Mouse (Mus musculus): ENCODE data around the gene Rnf113a2. TPM values are rescaled to one million over a fixed set of nuclear protein-coding genes. Genes with fewer than 3 reads are reported as not detected.

Rnf113a2 gene
- polyA plus RNA-seq, 1 experiment from 2014 or later: 25.8 TPM

GRCm38 (mm10) chr12:84400653-84401052 lies 16.3 kb upstream of the Rnf113a2 start:
- peak; percentile 68; the same call in 1 of the 2 replicates for ATAC-seq (ENCODE audit: insufficient read depth, low FRiP score)
- H3K4me2 ChIP-seq (ENCODE audit: low read depth, low read length): no peak overlapping the region
- peaks cover 11% of the 10 kb centered on the region; the same call in 1 of the 2 replicates for H3K4me1 ChIP-seq (ENCODE audit: control insufficient read depth, insufficient read depth, low read length)
- H3K27ac ChIP-seq (ENCODE audit: low read length): peak overlapping the region; percentile 64
- no peaks in the 10 kb centered on the region for H3K27me3 ChIP-seq (ENCODE audit: control insufficient read depth, insufficient read depth, low read length)
- H3K9me3 ChIP-seq (replicated peaks; ENCODE audit: control insufficient read depth, low read length): no peaks in the 10 kb centered on the region
- no peak overlapping the region for H3K4me3 ChIP-seq (replicated peaks; ENCODE audit: low read length)
- no peak overlapping the region for H3K9ac ChIP-seq (ENCODE audit: low read length)
- H3K36me3 ChIP-seq (ENCODE audit: control insufficient read depth, insufficient read depth, low read length): no peaks in the 10 kb centered on the region
- WGBS: 22% methylated on average over 3 of the region's 3 CpGs

DNA sequence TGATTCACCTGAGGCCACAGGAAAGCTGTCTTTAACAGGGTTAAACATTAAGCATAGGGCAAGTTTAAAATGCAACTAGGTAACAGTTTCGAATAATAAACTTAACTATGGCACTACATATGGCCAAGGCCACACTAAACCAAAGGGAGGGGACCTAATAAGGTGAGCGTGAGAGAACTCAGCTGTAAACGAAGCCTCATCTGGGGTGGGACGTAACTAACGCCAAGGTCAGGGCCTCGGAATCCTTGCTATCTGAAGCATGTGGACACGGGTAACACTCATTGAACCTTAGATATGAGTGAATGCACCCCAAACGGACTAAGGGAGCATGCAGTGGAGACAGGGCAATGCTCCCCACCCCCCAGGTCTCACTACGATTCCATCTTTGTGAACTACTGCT lies 14.1 kb upstream of the Rnf113a2 start:
- H3K9ac ChIP-seq (ENCODE audit: low read length): no peak overlapping the region
- no peaks in the 10 kb centered on the region for H3K9me3 ChIP-seq (replicated peaks; ENCODE audit: control insufficient read depth, low read length)
- peaks cover 11% of the 10 kb centered on the region; the same call in 1 of the 2 replicates for H3K4me1 ChIP-seq (ENCODE audit: control insufficient read depth, insufficient read depth, low read length)
- 64% methylated on average over 9 of the region's 9 CpGs for WGBS
- H3K36me3 ChIP-seq (ENCODE audit: control insufficient read depth, insufficient read depth, low read length): no peaks in the 10 kb centered on the region
- ATAC-seq (ENCODE audit: insufficient read depth, low FRiP score): no peak
- no peak overlapping the region for H3K4me3 ChIP-seq (replicated peaks; ENCODE audit: low read length)
- H3K27ac ChIP-seq (ENCODE audit: low read length): no peak overlapping the region
- no peak overlapping the region for H3K4me2 ChIP-seq (ENCODE audit: low read depth, low read length)
- H3K27me3 ChIP-seq (ENCODE audit: control insufficient read depth, insufficient read depth, low read length): no peaks in the 10 kb centered on the region

GRCm38 (mm10) chr12:84404541-84404940 lies 12.5 kb upstream of the Rnf113a2 start:
- peaks cover 8% of the 10 kb centered on the region; the same call in 1 of the 2 replicates for H3K4me1 ChIP-seq (ENCODE audit: control insufficient read depth, insufficient read depth, low read length)
- no peak overlapping the region for H3K4me2 ChIP-seq (ENCODE audit: low read depth, low read length)
- no peaks in the 10 kb centered on the region for H3K36me3 ChIP-seq (ENCODE audit: control insufficient read depth, insufficient read depth, low read length)
- 87% methylated on average over 6 of the region's 6 CpGs for WGBS
- no peak overlapping the region for H3K27ac ChIP-seq (ENCODE audit: low read length)
- no peaks in the 10 kb centered on the region for H3K9me3 ChIP-seq (replicated peaks; ENCODE audit: control insufficient read depth, low read length)
- H3K27me3 ChIP-seq (ENCODE audit: control insufficient read depth, insufficient read depth, low read length): no peaks in the 10 kb centered on the region
- ATAC-seq (ENCODE audit: insufficient read depth, low FRiP score): no peak
- no peak overlapping the region for H3K9ac ChIP-seq (ENCODE audit: low read length)
- H3K4me3 ChIP-seq (replicated peaks; ENCODE audit: low read length): no peak overlapping the region

DNA sequence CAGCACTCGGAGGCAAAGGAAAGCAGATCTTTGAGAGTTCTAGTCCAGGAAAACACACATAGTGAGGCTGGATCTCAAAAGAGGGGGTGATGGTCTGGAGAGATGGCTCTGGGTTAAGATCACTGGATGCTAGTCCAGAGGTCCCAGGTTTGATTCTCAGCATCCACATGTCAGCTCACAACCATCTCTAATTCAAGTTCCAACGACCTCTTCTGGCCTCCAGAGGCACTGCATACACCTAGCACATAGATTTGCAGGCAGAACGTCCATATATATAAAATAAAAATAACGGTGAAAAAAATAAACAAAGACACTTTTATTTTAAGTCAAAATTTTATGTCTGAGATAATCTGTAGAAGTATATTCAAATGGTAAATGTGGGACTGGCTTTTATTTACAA lies 9.7 kb upstream of the Rnf113a2 start:
- Histone ChIP-seq H3K4me2 (ENCODE audit: low read depth, low read length) (no peak overlapping the region), H3K9me3 (replicated peaks; ENCODE audit: control insufficient read depth, low read length) (no peaks in the 10 kb centered on the region), H3K36me3 (ENCODE audit: control insufficient read depth, insufficient read depth, low read length) (no peaks in the 10 kb centered on the region), H3K27ac (ENCODE audit: low read length) (no peak overlapping the region), H3K9ac (ENCODE audit: low read length) (no peak overlapping the region), H3K27me3 (ENCODE audit: control insufficient read depth, insufficient read depth, low read length) (no peaks in the 10 kb centered on the region), H3K4me3 (replicated peaks; ENCODE audit: low read length) (no peak overlapping the region), H3K4me1 (ENCODE audit: control insufficient read depth, insufficient read depth, low read length) (peaks cover 2% of the 10 kb centered on the region; the same call in 1 of the 2 replicates)
- no peak for ATAC-seq (ENCODE audit: insufficient read depth, low FRiP score)
- 54% methylated on average over 4 of the region's 4 CpGs for WGBS

GRCm38 (mm10) chr12:84407874-84408818 lies 8.8 kb upstream of the Rnf113a2 start:
- Histone ChIP-seq H3K27me3 (ENCODE audit: control insufficient read depth, insufficient read depth, low read length) (no peaks in the 10 kb centered on the region), H3K4me2 (ENCODE audit: low read depth, low read length) (peak overlapping the region; percentile 85), H3K9ac (ENCODE audit: low read length) (peak overlapping the region; percentile 89), H3K4me1 (ENCODE audit: control insufficient read depth, insufficient read depth, low read length) (peaks cover 2% of the 10 kb centered on the region; the same call in 1 of the 2 replicates), H3K9me3 (replicated peaks; ENCODE audit: control insufficient read depth, low read length) (no peaks in the 10 kb centered on the region), H3K36me3 (ENCODE audit: control insufficient read depth, insufficient read depth, low read length) (no peaks in the 10 kb centered on the region), H3K4me3 (replicated peaks; ENCODE audit: low read length) (peak overlapping the region; percentile 88), H3K27ac (ENCODE audit: low read length) (peak overlapping the region; percentile 80)
- ATAC-seq (ENCODE audit: insufficient read depth, low FRiP score): peak; percentile 57; the same call in 1 of the 2 replicates
- WGBS: 1% methylated on average over 50 of the region's 52 CpGs

DNA sequence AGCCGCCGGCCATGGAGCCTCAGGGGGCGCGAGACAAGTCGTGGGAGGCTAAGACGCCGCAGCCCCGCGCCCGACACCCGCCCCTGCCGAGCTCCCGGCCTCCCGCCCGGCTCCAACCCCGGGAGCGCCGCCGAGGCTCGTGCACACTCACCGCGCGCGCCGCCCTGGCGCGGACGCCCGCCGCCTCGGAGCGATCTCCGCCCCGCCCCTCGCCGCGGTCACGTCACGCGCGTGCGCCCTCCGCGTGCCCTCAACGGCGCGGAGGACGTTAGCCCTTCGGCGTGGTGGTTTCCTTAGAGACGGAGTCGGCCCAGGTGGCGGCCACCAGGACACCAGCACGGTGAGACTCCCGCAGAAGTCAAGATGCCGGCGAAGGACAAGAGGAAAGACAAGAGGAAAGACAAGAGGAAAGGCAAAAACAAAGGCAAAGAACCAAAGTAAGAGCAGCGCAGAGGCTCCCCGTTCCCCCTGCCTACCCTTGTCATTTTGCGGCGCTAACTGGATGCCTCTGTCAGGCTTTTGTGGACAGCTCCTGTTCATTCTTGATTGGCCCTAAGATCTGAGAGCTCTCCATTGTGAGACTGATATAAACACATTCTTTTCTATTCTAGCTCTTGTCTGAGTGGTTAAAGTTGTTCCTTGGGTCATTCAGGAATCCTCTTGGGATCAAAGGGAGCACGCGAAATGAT lies 8.0 kb upstream of the Rnf113a2 start, which contains the start of the genes Entpd5 and Bbof1:
TSS of gene Entpd5 (minus strand) at position 211 of the 689 bp plus-strand sequence.
TSS of gene Bbof1 (plus strand) at position 253 of the 689 bp plus-strand sequence.
- H3K9me3 ChIP-seq (replicated peaks; ENCODE audit: control insufficient read depth, low read length): no peaks in the 10 kb centered on the region
- H3K4me2 ChIP-seq (ENCODE audit: low read depth, low read length): peak within 1 kb of the TSS; percentile 85
- peak within 1 kb of the TSS; percentile 80 for H3K27ac ChIP-seq (ENCODE audit: low read length)
- no peaks in the 10 kb centered on the region for H3K27me3 ChIP-seq (ENCODE audit: control insufficient read depth, insufficient read depth, low read length)
- peak within 1 kb of the TSS; percentile 88 for H3K4me3 ChIP-seq (replicated peaks; ENCODE audit: low read length)
- H3K9ac ChIP-seq (ENCODE audit: low read length): peak within 1 kb of the TSS; percentile 89
- peaks cover 2% of the 10 kb centered on the region; the same call in 1 of the 2 replicates for H3K4me1 ChIP-seq (ENCODE audit: control insufficient read depth, insufficient read depth, low read length)
- ATAC-seq (ENCODE audit: insufficient read depth, low FRiP score): peak; percentile 95
- whole genome bisulfite sequencing: 1% methylated on average over 62 of the region's 63 CpGs
- H3K36me3 ChIP-seq (ENCODE audit: control insufficient read depth, insufficient read depth, low read length): no peaks in the 10 kb centered on the region

DNA sequence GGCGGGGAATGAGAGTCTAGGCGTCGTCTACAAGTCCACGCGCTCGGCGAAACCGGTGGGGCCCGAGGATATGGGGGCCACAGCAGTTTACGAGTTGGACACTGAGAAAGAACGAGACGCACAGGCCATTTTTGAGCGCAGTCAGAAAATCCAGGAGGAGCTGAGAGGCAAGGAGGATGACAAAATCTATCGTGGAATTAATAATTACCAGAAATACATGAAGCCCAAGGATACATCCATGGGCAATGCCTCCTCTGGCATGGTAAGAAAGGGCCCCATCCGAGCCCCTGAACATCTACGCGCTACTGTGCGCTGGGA lies 568 bp downstream of the Rnf113a2 start:
- H3K4me2 ChIP-seq (ENCODE audit: low read depth, low read length): peak overlapping the region; percentile 90
- peak overlapping the region; percentile 84 for H3K9ac ChIP-seq (ENCODE audit: low read length)
- no peaks in the 10 kb centered on the region for H3K9me3 ChIP-seq (replicated peaks; ENCODE audit: control insufficient read depth, low read length)
- H3K27ac ChIP-seq (ENCODE audit: low read length): peak overlapping the region; percentile 44; the same call in 1 of the 2 replicates
- ATAC-seq (ENCODE audit: insufficient read depth, low FRiP score): no peak
- H3K4me1 ChIP-seq (ENCODE audit: control insufficient read depth, insufficient read depth, low read length): 0 out of 2 replicates have a peak, but pooled peaks cover 3% of the 10 kb centered on the region
- WGBS: 28% methylated on average over 18 of the region's 18 CpGs
- peak overlapping the region; percentile 68 for H3K4me3 ChIP-seq (replicated peaks; ENCODE audit: low read length)
- no peaks in the 10 kb centered on the region for H3K36me3 ChIP-seq (ENCODE audit: control insufficient read depth, insufficient read depth, low read length)
- no peaks in the 10 kb centered on the region for H3K27me3 ChIP-seq (ENCODE audit: control insufficient read depth, insufficient read depth, low read length)

- Histone ChIP-seq H3K4me2 (ENCODE audit: low read depth, low read length) (no peak overlapping the region), H3K9me3 (replicated peaks; ENCODE audit: control insufficient read depth, low read length) (no peaks in the 10 kb centered on the region), H3K9ac (ENCODE audit: low read length) (no peak overlapping the region), H3K27ac (ENCODE audit: low read length) (no peak overlapping the region), H3K4me3 (replicated peaks; ENCODE audit: low read length) (no peak overlapping the region), H3K4me1 (ENCODE audit: control insufficient read depth, insufficient read depth, low read length) (no peaks in the 10 kb centered on the region), H3K27me3 (ENCODE audit: control insufficient read depth, insufficient read depth, low read length) (no peaks in the 10 kb centered on the region), H3K36me3 (ENCODE audit: control insufficient read depth, insufficient read depth, low read length) (no peaks in the 10 kb centered on the region)
- 55% methylated on average over 3 of the region's 3 CpGs for WGBS
- ATAC-seq (ENCODE audit: insufficient read depth, low FRiP score): no peak
These were observed 7.0 kb downstream of the Rnf113a2 start for GRCm38 (mm10) chr12:84423990-84424389.

DNA sequence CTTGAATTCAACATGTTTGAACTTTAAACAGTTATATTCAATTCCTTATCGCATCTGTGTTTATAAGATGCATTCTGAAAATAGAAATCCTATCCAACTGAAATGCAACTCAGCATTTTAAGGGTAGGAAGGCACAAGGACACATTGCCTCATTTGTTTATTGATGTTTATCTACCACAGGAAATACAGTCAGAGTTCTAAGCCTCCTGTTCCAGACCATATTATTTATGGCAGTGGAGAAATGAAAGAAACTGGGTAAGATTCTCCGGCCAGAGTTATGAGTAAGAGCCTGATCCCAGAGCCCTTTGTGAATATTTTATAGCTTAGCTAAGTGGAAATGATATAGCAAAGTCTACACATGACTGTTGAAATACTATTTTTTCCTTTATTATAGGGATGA lies 12.8 kb downstream of the Rnf113a2 start:
- WGBS: 66% methylated on average over 2 of the region's 2 CpGs

More for the DNA sequence above, 12.8 kb downstream of the Rnf113a2 start:
- no peak overlapping the region for H3K4me3 ChIP-seq (replicated peaks; ENCODE audit: low read length)
- H3K27me3 ChIP-seq (ENCODE audit: control insufficient read depth, insufficient read depth, low read length): no peaks in the 10 kb centered on the region
- H3K9me3 ChIP-seq (replicated peaks; ENCODE audit: control insufficient read depth, low read length): no peaks in the 10 kb centered on the region
- no peak overlapping the region for H3K4me2 ChIP-seq (ENCODE audit: low read depth, low read length)
- no peaks in the 10 kb centered on the region for H3K4me1 ChIP-seq (ENCODE audit: control insufficient read depth, insufficient read depth, low read length)
- H3K9ac ChIP-seq (ENCODE audit: low read length): no peak overlapping the region
- no peaks in the 10 kb centered on the region; the same call in 1 of the 2 replicates for H3K36me3 ChIP-seq (ENCODE audit: control insufficient read depth, insufficient read depth, low read length)
- ATAC-seq (ENCODE audit: insufficient read depth, low FRiP score): no peak
- H3K27ac ChIP-seq (ENCODE audit: low read length): no peak overlapping the region

All from stomach, embryonic 16.5 days (tissue).